In genomic region chr5:135841651-135842050, GRCm38 (mm10) we compare ENCODE assay signal across 9 mouse cellular contexts. TPM values are rescaled to one million over a fixed set of nuclear protein-coding genes. Genes with fewer than 3 reads are reported as not detected.
"Had no signal": no experiment of that assay in that cellular context is flagged by ENCODE, and none has a peak within 500 bp of the region (broad histone marks: within the 10 kb centered on the region; RNA-seq: fewer than 3 reads in every experiment).

No protein-coding gene starts in this region.

- DNase-seq: kidney, postnatal 10 days; kidney, postnatal 4 days; left cerebral cortex, postnatal 4 days; liver, postnatal 0 days; lung, embryonic 14.5 days; retina, postnatal 1 day; thymus, adult 18-20 months; thymus, postnatal 36 days had no signal

RNA-seq across cellular contexts. Expression of gene Srrm3, which starts 35.0 kb away (rescaled TPM):
- total RNA-seq: megakaryocyte, adult 5-6 weeks had no signal

RNA-seq across cellular contexts. Expression of gene Hspb1, which starts 46.1 kb away (rescaled TPM):
- total RNA-seq: megakaryocyte, adult 5-6 weeks had no signal
